Mouse (Mus musculus) layer of hippocampus, adult 2 months (tissue): ENCODE data around the gene Arid1b. TPM values are rescaled to one million over a fixed set of nuclear protein-coding genes. Genes with fewer than 3 reads are reported as not detected.
A peak's percentile ranks its signal among the peaks of the same experiment; 100 is the strongest.
"Not testable (repeated sequence)": the region's sequence is repeated elsewhere in the genome, so short reads cannot be mapped to it uniquely, and the experiment has no call there.

ENCODE experiments used
- DNase-seq, 2 experiments: peaks; one replicate each; pipeline ENCODE4 v3.0.0; 2022; ENCODE audit warnings: low spot score in 2 of 2
- H3K27ac ChIP-seq: fragments of 200-600 bp; 2 replicates; pipeline ENCODE4 v1.8.1; 2022
- H3K4me3 ChIP-seq: fragments of 200-600 bp; 2 replicates; pipeline ENCODE4 v1.8.1; 2022; ENCODE audit warnings: mild to moderate bottlenecking
- CTCF ChIP-seq: fragments of 200-600 bp; conservative IDR thresholded peaks from 2 replicates; pipeline ENCODE4 v1.8.1; 2022; ENCODE audit warnings: antibody characterized with exemption, mild to moderate bottlenecking, moderate library complexity
- total RNA-seq, 2 experiments: library from RNA; stranded (reverse); gene quantifications; 2 replicates each; pipeline ENCODE4 v1.2.3; 2021

Gene Arid1b
- total RNA-seq, 2 experiments from 2014 or later, result 114 to 119 TPM

DNA sequence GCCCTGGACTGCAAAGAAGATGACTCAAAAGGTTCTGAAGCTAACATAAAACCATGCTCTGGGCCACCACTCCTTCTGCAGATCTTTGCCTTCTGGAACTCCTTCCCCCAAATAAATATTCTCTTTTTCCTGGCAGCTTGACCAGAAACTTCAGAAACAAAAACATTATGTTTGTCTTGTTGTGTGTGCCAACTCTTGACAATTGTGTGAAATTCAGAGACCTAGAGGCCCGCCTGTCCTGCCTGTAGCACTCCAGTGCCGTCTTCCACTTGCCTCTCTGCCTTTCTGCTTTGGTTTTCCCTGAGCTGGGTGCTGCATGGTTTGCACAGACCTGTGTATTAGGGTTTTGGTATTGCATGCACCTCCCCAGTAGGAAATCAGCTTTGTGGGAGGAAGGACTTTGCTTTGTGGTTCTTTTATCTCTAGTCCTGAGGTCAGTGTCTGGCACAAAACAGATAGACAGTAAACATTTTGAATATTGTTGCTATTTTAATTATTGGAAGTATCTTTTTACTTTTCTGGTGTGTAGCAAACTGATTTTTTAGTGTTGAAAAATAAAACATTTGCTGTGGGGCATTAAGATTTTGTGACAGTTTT, 114.5 kb downstream of the Arid1b start:
- TF ChIP-seq CTCF, result no peak
- Histone ChIP-seq H3K27ac (peak overlapping the region; percentile 85), H3K4me3 (no peak overlapping the region)
- DNase-seq, result no peak

- TF ChIP-seq CTCF, result no peak
- DNase-seq, result no peak
These were observed 115.2 kb downstream of the Arid1b start for GRCm38 (mm10) chr17:5109343-5109742.

DNA sequence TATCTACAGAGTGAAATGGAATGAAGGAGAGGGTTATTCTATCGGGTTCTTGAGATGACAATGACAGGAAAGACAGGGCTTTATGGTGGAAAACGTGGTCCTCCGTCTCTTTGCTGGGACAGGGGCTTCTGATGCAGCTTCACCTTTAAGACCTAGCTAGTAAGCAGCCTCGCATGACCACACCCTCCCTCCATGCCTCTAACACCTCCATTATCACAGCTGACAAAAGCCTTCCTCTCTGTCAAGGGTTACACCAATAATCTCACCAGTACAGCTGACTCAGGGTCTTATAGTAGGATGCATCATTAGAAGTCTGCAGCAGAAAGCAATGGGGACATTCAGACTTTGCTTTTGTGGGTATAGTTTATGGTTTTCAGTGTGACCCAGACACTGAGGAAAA, 116.0 kb downstream of the Arid1b start:
- no peak overlapping the region for H3K4me3 ChIP-seq
- no peak for DNase-seq
- TF ChIP-seq CTCF, result no peak
- H3K27ac ChIP-seq, result 0 out of 2 replicates have a peak overlapping the region, but pooled peaks have one; percentile 18

More at GRCm38 (mm10) chr17:5109343-5109742, 115.2 kb downstream of the Arid1b start:
- Histone ChIP-seq H3K27ac (no peak overlapping the region; the same call in 1 of the 2 replicates), H3K4me3 (no peak overlapping the region)

- not testable (repeated sequence) for DNase-seq, H3K27ac ChIP-seq, H3K4me3 ChIP-seq
These were observed 116.8 kb downstream of the Arid1b start for GRCm38 (mm10) chr17:5110981-5111380.

DNA sequence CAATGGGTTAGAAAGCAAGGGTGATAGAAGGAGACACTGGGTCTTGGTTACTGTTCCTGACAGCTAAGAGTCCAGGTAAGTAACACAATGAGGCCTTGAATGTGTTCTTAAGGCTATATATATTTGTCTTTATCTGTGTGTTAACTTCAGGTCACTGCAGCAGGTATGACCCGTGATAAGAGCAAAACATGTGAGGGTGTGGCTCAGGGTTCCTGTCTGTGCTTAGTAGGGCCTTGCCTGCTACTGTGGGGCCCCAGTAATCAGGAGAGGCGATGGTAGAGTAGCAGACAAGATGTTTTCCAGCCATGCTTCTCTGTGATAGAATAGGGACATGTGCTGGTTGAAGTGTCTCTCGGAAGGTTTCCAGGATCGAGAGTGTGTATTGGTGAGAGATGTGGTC, 118.0 kb downstream of the Arid1b start:
- no peak for TF ChIP-seq CTCF
- Histone ChIP-seq H3K27ac (0 out of 2 replicates have a peak overlapping the region, but pooled peaks have one; percentile 18), H3K4me3 (no peak overlapping the region)
- no peak for DNase-seq

GRCm38 (mm10) chr17:5115952-5116351, 121.8 kb downstream of the Arid1b start:
- DNase-seq, result no peak
- H3K27ac ChIP-seq, result peak overlapping the region; percentile 54
- H3K4me3 ChIP-seq, result no peak overlapping the region
- peak; percentile 41 for TF ChIP-seq CTCF

DNA sequence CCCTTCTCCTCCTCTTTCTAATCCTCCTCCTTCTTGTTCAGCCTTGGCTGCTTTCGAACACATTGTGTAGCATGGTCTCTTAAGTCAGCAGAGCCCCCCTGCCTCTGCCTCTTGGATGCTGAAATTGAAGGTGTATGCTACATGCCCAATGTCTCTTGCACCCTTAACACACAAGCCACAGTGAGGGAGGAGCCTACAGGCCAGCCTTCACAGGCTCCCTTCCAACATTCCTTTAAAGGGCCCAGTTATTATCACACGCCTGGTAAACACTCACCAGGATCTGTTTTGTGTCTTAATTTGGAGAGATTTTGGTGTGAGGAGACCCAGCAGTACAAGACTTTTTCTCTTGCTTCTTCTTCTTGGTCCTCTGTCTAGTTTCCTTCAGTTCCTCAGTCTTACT, 122.9 kb downstream of the Arid1b start:
- Histone ChIP-seq H3K27ac (peak overlapping the region; percentile 24; the same call in 1 of the 2 replicates), H3K4me3 (no peak overlapping the region)
- no peak for TF ChIP-seq CTCF
- no peak for DNase-seq

GRCm38 (mm10) chr17:5118171-5118570, 124.0 kb downstream of the Arid1b start:
- TF ChIP-seq CTCF, result no peak
- no peak for DNase-seq
- H3K27ac ChIP-seq, result no peak overlapping the region; the same call in 1 of the 2 replicates
- no peak overlapping the region for H3K4me3 ChIP-seq

DNA sequence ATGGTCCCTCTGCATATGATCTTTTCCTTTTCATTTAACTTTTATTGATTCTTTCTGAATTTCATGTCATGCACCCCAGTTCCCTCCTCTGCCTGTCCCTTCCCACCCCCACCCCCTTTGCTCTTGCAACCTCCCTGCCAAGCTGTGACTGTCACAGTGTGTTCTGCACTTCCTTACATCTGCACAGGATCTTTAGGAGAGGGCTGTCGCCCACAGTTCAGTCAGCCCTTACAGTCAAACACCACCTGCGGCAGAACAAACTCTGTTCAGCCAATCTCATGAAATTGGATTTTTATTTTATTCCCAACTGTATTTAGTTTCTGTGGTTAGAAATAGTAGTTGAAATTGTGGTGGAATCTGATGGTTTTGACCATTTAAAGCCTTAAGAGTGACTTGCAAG, 130.5 kb downstream of the Arid1b start:
- DNase-seq, result no peak
- peak overlapping the region; percentile 81 for H3K27ac ChIP-seq
- H3K4me3 ChIP-seq, result no peak overlapping the region
- 0 out of 2 replicates have a peak, but pooled peaks have one; percentile 6 for TF ChIP-seq CTCF

DNA sequence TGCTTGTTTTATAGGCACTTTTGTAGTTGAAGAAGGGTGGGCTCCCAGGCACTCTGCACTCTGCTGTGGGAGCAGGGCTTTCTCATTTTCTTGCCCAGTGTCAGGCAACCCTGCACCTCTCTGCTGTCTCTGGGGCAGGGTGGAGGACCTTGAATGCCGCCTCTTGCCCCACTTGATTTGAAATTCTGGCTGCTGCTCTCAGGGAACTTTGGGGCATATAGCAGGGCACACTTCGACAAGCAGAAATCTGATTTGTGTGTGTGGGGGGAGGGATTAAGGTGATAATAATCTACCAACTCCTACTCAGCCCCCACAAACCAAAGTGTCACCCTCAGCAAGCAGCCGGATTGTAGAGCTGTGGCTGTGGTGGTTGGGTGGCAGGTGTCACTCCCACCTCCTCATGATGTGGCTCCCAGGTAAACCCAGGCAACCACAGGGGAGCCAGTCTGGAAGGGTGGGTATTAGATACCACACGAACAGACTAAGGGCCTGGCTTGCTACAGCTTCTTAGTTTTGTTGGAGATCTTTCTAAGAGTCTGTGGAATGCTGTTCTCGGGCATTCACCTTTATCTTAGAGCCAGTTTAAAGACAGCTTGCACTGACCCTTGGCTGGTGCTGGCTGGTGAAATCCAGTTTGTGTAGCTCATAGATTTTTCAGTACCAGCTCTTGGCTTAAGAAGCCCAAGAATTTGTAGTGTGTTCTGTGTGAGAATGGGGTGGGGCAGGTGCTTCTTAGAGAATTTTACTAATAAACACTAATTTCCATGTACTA, 131.1 kb downstream of the Arid1b start:
- TF ChIP-seq CTCF, result no peak
- no peak for DNase-seq
- Histone ChIP-seq H3K27ac (peak overlapping the region; percentile 81), H3K4me3 (no peak overlapping the region)

DNA sequence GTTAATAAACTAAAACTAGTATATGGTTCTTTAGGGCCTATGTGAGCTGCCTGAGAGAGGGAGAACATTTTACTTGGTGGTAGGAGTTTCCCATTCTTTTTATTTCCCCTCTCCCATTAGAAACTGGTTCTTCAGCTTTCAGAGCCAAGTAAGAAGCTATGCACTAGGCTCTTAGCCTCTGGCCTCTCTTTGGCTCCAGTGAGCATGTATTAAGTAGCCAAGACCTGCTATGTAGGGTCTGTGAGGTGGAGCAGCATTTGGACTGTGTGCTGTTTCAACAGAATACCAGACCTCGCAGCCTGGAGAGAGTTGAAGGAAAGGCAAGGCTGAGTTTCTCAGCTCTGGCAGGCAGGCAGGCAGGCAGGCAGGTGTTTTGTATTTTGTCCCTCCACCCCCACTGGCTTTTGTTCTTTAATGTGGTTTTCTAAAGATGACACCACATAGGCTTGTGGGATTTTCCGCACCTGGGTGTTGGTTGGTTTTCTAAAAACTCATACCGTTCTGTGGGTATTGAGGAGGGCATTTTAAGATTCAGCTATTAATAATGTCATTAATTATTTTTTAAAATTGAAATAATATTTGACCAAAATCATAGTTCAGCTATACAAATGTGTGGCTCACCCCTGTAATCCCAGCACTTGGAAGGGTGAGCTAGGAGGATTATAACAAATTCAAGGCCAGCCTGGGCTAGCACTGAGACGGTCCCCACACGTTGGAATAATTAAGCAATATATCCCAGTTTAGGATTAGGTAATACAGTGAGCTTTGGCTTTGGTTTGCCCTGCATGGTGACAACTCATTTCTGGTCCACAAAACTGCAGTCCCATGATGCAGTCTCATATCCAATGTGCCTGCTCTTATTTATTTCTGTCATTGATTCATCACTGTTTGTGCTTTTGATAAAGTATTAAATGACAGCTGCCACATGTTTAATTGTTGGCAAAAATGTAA, 132.0 kb downstream of the Arid1b start:
- DNase-seq, result no peak
- H3K27ac ChIP-seq, result peak overlapping the region; percentile 81; the same call in 1 of the 2 replicates
- no peak overlapping the region for H3K4me3 ChIP-seq
- TF ChIP-seq CTCF, result no peak

DNA sequence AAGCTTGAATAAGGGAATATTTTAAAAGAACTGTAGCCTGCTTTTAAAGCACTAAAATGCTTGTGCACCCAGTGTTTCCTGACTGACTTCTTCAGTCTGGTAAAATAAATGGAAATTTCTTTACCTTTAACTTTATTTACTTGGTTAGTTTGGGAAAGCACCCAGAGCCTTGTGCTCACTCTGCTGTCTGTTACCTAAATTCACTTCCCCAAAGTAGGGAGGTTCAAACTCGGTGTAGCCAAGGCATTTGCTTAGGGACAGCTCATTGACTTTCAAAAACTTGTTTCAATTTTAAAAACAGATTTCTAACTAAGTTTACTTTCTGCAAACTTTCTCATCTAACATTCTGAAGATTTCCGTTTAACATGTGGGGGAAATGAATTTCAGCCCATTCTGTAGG, 135.5 kb downstream of the Arid1b start:
- no peak for TF ChIP-seq CTCF
- Histone ChIP-seq H3K27ac (no peak overlapping the region), H3K4me3 (no peak overlapping the region)
- no peak for DNase-seq

DNA sequence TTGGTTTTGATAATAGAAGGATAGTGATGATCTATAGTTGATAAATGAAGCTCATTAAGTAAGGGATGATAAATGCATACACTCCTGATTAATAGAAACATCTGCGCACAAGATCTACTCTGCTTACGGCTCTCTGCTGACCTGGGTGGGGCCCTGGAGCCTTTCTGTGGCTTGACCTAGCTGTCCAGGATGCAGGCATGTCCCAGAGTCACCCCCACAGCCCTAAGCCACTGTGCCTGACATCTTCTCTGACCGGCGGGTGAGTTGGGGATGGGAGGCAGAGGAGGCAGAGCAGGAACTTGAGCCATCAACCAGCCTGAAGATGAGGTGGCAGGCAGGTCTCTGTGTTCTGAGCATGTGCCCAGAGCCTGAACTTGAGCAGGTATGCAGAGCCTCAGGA, 136.0 kb downstream of the Arid1b start:
- Histone ChIP-seq H3K27ac (no peak overlapping the region), H3K4me3 (no peak overlapping the region)
- no peak for DNase-seq
- no peak for TF ChIP-seq CTCF
